Mouse (Mus musculus) kidney, embryonic 15.5 days (tissue): ENCODE measurements around the gene Mgat4b. TPM values are rescaled to one million over a fixed set of nuclear protein-coding genes. Genes with fewer than 3 reads are reported as not detected.

ENCODE experiments used
- ATAC-seq: fragments of 200-750 bp; cut with Nextera tagmentation; replicated peaks from 2 replicates; pipeline ENCODE4 v1.8.0; 2017; ENCODE audit warnings: moderate TSS enrichment; ENCODE audit not compliant: low FRiP score
- H3K27ac ChIP-seq: fragments of 300-500 bp; sonication (generic); 2 replicates; pipeline ENCODE4 v1.5.1; 2015; ENCODE audit warnings: mild to moderate bottlenecking, inconsistent platforms
- H3K27me3 ChIP-seq: fragments of 300-500 bp; sonication (generic); 2 replicates; pipeline ENCODE4 v1.6.1; 2015; ENCODE audit warnings: inconsistent platforms
- H3K36me3 ChIP-seq: fragments of 300-500 bp; sonication (generic); 2 replicates; pipeline ENCODE4 v1.6.1; 2015; ENCODE audit warnings: inconsistent platforms
- H3K4me1 ChIP-seq: fragments of 300-500 bp; sonication (generic); 2 replicates; pipeline ENCODE4 v1.6.1; 2015; ENCODE audit warnings: inconsistent platforms
- H3K4me2 ChIP-seq: fragments of 300-500 bp; sonication (generic); 2 replicates; pipeline ENCODE4 v1.6.1; 2015; ENCODE audit warnings: moderate library complexity, mild to moderate bottlenecking, inconsistent platforms
- H3K4me3 ChIP-seq: fragments of 300-500 bp; sonication (generic); replicated peaks from 2 replicates; pipeline ENCODE4 v1.5.1; 2015; ENCODE audit warnings: mild to moderate bottlenecking, inconsistent platforms
- H3K9ac ChIP-seq: fragments of 300-500 bp; sonication (generic); 2 replicates; pipeline ENCODE4 v1.6.1; 2015; ENCODE audit warnings: mild to moderate bottlenecking, inconsistent platforms
- H3K9me3 ChIP-seq: fragments of 300-500 bp; sonication (generic); replicated peaks from 2 replicates; pipeline ENCODE4 v1.6.1; 2016; ENCODE audit warnings: inconsistent platforms
- WGBS: fragments of 180-500 bp; shearing (Covaris S2); methylation state at CpG from one replicate; pipeline ENCODE4 v1.1.7; 2015; ENCODE audit warnings: mixed read lengths; 5-methylcytosine and 5-hydroxymethylcytosine counted together
- polyA plus RNA-seq: library from polyadenylated mRNA; unstranded; fragments of >200 nt; fragmentation: Nextera tagmentation; extraction: Ambion mirVana; gene quantifications from 2 replicates; pipeline ENCODE4 v1.2.1, GENCODE M21; 2015

The Mgat4b gene
- polyA plus RNA-seq, 1 experiment from 2014 or later, result 37.3 TPM

GRCm38 (mm10) chr11:50229252-50229910 lies 18.7 kb downstream of the Mgat4b start:
- H3K27me3 ChIP-seq, result no peaks in the 10 kb centered on the region
- no peak overlapping the region for H3K9ac ChIP-seq
- peaks cover 33% of the 10 kb centered on the region for H3K36me3 ChIP-seq
- no peak overlapping the region for H3K27ac ChIP-seq
- no peaks in the 10 kb centered on the region for H3K9me3 ChIP-seq
- no peak overlapping the region for H3K4me2 ChIP-seq
- H3K4me1 ChIP-seq, result peaks cover 54% of the 10 kb centered on the region
- WGBS, result 47% methylated on average over 7 of the region's 7 CpGs
- ATAC-seq, result no peak
- no peak overlapping the region for H3K4me3 ChIP-seq

- H3K4me1 ChIP-seq, result peaks cover 55% of the 10 kb centered on the region
- peak overlapping the region; percentile 57 for H3K4me2 ChIP-seq
- H3K36me3 ChIP-seq, result peaks cover 43% of the 10 kb centered on the region
- peak; percentile 33; the same call in 1 of the 2 replicates for ATAC-seq
- H3K9ac ChIP-seq, result no peak overlapping the region
- H3K27me3 ChIP-seq, result no peaks in the 10 kb centered on the region
- WGBS, result 35% methylated on average over 45 of the region's 45 CpGs
- H3K4me3 ChIP-seq, result peak overlapping the region; percentile 32
- no peaks in the 10 kb centered on the region for H3K9me3 ChIP-seq
- no peak overlapping the region for H3K27ac ChIP-seq
Measured at GRCm38 (mm10) chr11:50230481-50231304, 20.0 kb downstream of the Mgat4b start.

DNA sequence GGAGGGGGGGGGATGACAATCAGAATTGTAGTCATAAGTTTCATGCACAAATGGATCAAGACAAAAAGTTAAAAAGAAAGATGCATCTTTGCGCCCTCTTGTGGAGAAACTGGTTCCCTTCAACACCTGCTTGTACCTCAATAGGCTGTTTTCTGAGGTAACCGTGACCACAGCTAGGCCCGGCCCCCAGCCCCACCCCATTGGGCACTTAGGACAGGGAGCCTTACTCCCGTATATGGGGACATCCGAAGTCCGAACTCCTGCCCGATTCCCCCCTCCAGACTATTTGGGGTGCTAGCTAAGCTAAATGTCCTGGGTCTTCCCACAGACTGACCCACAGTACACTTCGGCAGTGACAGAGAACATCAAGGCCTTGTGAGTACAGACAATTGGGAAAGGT lies 20.7 kb downstream of the Mgat4b start:
- no peak for ATAC-seq
- WGBS, result 22% methylated on average over 8 of the region's 8 CpGs

DNA sequence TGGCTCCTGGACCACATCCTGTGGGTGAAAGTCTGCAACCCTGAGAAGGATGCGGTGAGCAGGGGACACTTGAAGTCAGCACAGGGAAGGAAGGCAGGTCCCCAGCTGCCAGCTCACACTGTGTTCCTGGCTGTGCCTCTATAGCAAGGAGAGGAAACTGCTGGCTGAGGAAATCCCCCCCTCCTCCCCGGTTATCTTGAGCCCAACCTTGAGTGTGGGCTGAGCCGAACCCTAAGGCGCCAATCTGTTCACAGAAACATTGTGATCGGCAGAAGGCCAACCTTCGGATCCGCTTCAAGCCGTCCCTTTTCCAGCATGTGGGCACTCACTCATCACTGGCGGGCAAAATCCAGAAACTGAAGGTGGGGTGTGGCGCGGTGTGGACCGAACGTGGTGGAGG lies 22.3 kb downstream of the Mgat4b start:
- no peak overlapping the region for H3K4me2 ChIP-seq
- 94% methylated on average over 13 of the region's 13 CpGs for WGBS
- H3K9me3 ChIP-seq, result no peaks in the 10 kb centered on the region
- ATAC-seq, result no peak
- no peak overlapping the region for H3K9ac ChIP-seq
- H3K27ac ChIP-seq, result no peak overlapping the region
- H3K4me1 ChIP-seq, result peaks cover 51% of the 10 kb centered on the region
- peaks cover 43% of the 10 kb centered on the region for H3K36me3 ChIP-seq
- peaks cover 13% of the 10 kb centered on the region for H3K27me3 ChIP-seq
- H3K4me3 ChIP-seq, result no peak overlapping the region

More for the DNA sequence above, 20.7 kb downstream of the Mgat4b start:
- no peak overlapping the region for H3K27ac ChIP-seq
- H3K9ac ChIP-seq, result no peak overlapping the region
- no peaks in the 10 kb centered on the region for H3K9me3 ChIP-seq
- peaks cover 43% of the 10 kb centered on the region for H3K36me3 ChIP-seq
- peaks cover 55% of the 10 kb centered on the region for H3K4me1 ChIP-seq
- H3K4me2 ChIP-seq, result peak overlapping the region; percentile 57
- H3K4me3 ChIP-seq, result 0 out of 2 replicates have a peak overlapping the region, but pooled peaks have one; percentile 32
- H3K27me3 ChIP-seq, result no peaks in the 10 kb centered on the region

- peaks cover 43% of the 10 kb centered on the region for H3K4me1 ChIP-seq
- H3K36me3 ChIP-seq, result peaks cover 43% of the 10 kb centered on the region
- H3K27me3 ChIP-seq, result peaks cover 20% of the 10 kb centered on the region
- 85% methylated on average over 11 of the region's 11 CpGs for WGBS
- no peak overlapping the region for H3K4me3 ChIP-seq
- H3K9me3 ChIP-seq, result no peaks in the 10 kb centered on the region
- H3K9ac ChIP-seq, result no peak overlapping the region
- ATAC-seq, result no peak
- H3K27ac ChIP-seq, result no peak overlapping the region
- no peak overlapping the region for H3K4me2 ChIP-seq
Measured at GRCm38 (mm10) chr11:50233993-50234392, 23.3 kb downstream of the Mgat4b start.

DNA sequence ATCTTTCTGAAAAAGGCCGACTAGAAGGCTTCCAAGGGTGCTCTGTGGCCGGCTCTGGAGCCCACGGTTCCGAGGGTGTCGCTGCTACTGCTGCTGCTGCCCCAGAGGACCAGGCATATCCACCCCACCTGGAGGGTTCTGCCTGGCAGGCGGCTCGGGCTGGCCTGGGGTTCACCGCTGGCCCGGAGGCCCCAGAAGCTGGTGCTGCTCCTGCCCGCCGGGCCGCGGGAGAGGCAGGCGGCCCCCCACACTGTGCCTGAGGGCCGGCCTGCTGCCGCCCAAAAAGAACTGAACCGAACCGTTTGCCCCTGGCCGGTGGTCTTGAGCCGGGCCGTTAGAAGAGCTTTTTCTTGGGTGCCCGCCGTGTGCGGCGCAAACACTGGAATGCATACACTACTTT lies 23.9 kb downstream of the Mgat4b start:
- Histone ChIP-seq H3K9ac (no peak overlapping the region), H3K4me2 (no peak overlapping the region), H3K9me3 (no peaks in the 10 kb centered on the region), H3K36me3 (peaks cover 43% of the 10 kb centered on the region), H3K27me3 (peaks cover 20% of the 10 kb centered on the region), H3K4me3 (no peak overlapping the region), H3K27ac (no peak overlapping the region), H3K4me1 (peaks cover 37% of the 10 kb centered on the region)
- no peak for ATAC-seq
- 95% methylated on average over 25 of the region's 25 CpGs for WGBS

- Histone ChIP-seq H3K9ac (peak overlapping the region; percentile 49), H3K27ac (no peak overlapping the region), H3K4me3 (peak overlapping the region; percentile 66), H3K27me3 (peaks cover 20% of the 10 kb centered on the region), H3K4me1 (peaks cover 23% of the 10 kb centered on the region), H3K9me3 (no peaks in the 10 kb centered on the region), H3K4me2 (peak overlapping the region; percentile 98), H3K36me3 (peaks cover 38% of the 10 kb centered on the region)
- under 1% methylated on average over 26 of the region's 27 CpGs for WGBS
- peak; percentile 93 for ATAC-seq
Measured at GRCm38 (mm10) chr11:50236540-50236936, 25.8 kb downstream of the Mgat4b start.

DNA sequence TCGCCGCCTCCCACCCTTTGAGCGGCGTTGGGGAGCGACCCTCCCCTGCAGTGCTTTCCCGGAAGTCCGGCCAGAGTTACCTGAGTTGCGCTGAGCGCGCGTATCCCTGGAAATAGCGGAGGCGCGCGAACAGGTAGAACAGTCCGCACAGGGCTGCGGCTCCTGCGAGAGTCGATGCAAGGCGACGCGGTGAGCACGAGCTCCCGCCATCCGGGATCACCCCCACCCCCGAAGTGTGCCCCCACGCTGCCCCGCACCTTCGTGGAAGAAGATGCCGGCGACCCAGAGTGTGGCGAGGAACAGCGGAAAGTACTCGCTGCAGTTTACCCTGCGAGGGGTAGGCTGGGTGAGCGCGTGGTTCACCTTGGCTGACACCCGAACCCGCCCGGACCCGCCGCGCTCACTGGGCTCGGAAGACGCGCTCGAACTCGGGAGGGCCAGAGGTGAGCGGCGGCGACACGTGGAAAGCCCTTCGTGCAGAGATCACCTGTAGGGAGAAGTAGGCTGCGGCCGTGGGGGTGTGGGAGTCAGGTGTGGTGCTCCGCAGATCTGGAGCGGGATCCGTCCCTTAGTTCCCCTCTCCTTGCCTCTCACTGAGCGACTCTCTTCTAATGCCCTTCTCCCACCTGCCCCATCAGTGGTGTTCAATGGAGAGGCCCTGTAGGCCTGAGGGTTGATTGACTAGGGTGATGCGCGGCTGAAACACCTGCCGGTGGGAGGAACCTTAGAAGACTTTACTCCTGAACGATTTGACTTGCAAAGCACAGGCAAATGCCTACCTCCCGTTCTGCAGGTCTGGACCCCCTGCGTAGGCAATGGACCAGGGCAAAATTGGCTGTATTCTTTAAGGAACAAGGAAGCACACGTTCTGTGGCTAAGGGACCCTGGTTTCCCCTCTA lies 26.5 kb downstream of the Mgat4b start:
- peak; percentile 59 for ATAC-seq
- Histone ChIP-seq H3K4me2 (peak overlapping the region; percentile 98), H3K36me3 (peaks cover 31% of the 10 kb centered on the region), H3K9ac (peak overlapping the region; percentile 48), H3K27ac (no peak overlapping the region), H3K27me3 (peaks cover 20% of the 10 kb centered on the region), H3K4me3 (peak overlapping the region; percentile 66), H3K9me3 (no peaks in the 10 kb centered on the region), H3K4me1 (peaks cover 21% of the 10 kb centered on the region)
- WGBS, result 2% methylated on average over 66 of the region's 66 CpGs

DNA sequence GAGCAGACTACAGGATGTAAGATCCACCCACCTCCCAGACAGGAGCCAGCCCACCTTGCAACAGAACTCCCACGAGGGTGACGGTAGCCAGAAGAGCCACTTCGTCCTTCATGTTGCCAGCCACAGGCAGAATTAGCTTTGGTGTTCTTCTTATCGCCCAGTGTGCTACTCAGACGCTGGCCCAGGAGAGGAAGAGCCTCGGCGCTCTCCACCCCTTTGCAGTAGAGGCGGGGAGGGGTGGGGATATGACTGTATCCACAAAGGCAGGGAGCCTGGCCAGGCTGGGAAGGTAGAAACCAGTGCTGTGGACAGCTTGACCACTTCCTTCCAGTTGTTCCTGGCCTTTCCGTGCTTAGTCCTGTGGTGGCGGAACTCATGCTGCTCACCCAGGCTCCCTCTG lies 27.6 kb downstream of the Mgat4b start, which contains the start of gene Ltc4s:
Ltc4s (minus strand) TSS at position 293 of the 400 bp plus-strand sequence.
- 0 out of 2 replicates have a peak within 1 kb of the TSS, but pooled peaks have one; percentile 21 for H3K9ac ChIP-seq
- peaks cover 21% of the 10 kb centered on the region for H3K4me1 ChIP-seq
- no peaks in the 10 kb centered on the region for H3K9me3 ChIP-seq
- WGBS, result 43% methylated on average over 10 of the region's 10 CpGs
- H3K4me3 ChIP-seq, result peak within 1 kb of the TSS; percentile 66
- H3K27me3 ChIP-seq, result peaks cover 20% of the 10 kb centered on the region
- H3K27ac ChIP-seq, result no peak within 1 kb of the TSS
- no peak for ATAC-seq
- H3K36me3 ChIP-seq, result peaks cover 20% of the 10 kb centered on the region
- H3K4me2 ChIP-seq, result peak within 1 kb of the TSS; percentile 98

- no peak for ATAC-seq
- no peak overlapping the region for H3K9ac ChIP-seq
- H3K9me3 ChIP-seq, result no peaks in the 10 kb centered on the region
- H3K4me2 ChIP-seq, result no peak overlapping the region
- H3K27me3 ChIP-seq, result peaks cover 20% of the 10 kb centered on the region
- no peak overlapping the region for H3K4me3 ChIP-seq
- WGBS, result 91% methylated on average over 9 of the region's 9 CpGs
- peaks cover 21% of the 10 kb centered on the region for H3K4me1 ChIP-seq
- H3K27ac ChIP-seq, result no peak overlapping the region
- peaks cover 12% of the 10 kb centered on the region for H3K36me3 ChIP-seq
Measured at GRCm38 (mm10) chr11:50238821-50239791, 28.4 kb downstream of the Mgat4b start.
